Mouse (Mus musculus) retina, adult 2 months (tissue): ENCODE measurements around the gene Mbl1.

Experiments
- DNase-seq: peaks from one replicate; pipeline ENCODE4 v3.0.0-alpha.2; 2012; ENCODE audit warnings: low read depth, low spot score

Gene Mbl1

GRCm38 (mm10) chr14:41189496-41189895 lies 38.2 kb downstream of the Mbl1 start:
- DNase-seq: no peak

GRCm38 (mm10) chr14:41198037-41198730 lies 46.9 kb downstream of the Mbl1 start:
- DNase-seq: no peak
